Mouse (Mus musculus) CH12.LX (cell line): ENCODE measurements around the gene Ick. TPM values are rescaled to one million over a fixed set of nuclear protein-coding genes. Genes with fewer than 3 reads are reported as not detected.

Source experiments
- polyA plus RNA-seq: library from polyadenylated mRNA; unstranded; fragments of >175 nt; gene quantifications from 2 replicates; pipeline ENCODE4 v1.2.1, GENCODE M21; 2012; ENCODE audit warnings: low read depth; ENCODE audit not compliant: insufficient read length
- total RNA-seq, 2 experiments: library from RNA; depleted of rRNA; stranded (reverse); fragments of 300-350 nt in 1 of 2; fragments of >200 nt in 1 of 2; gene quantifications; 2 replicates each; pipeline ENCODE4 v1.2.3; 2012 to 2014

The Ick gene
- total and polyA plus RNA-seq, 3 experiments, result 4.5 to 7.1 (median 4.8) TPM

Other genes starting within 250 kb of the Ick start
- gene Elovl5, start 191.8 kb upstream of the Ick start, total RNA-seq (2012; rRNA removed), result 44.0 TPM in 2 replicates
- 122 and 123 TPM in 2 replicates for gene Elovl5, start 191.8 kb upstream of the Ick start, total RNA-seq (2014; rRNA removed)
- gene Elovl5, start 191.8 kb upstream of the Ick start, polyA plus RNA-seq, result 62.2 and 63.0 TPM in 2 replicates
- not detected in 2 replicates for gene Gcm1, start 57.3 kb upstream of the Ick start, total RNA-seq (2012; rRNA removed)
- gene Gcm1, start 57.3 kb upstream of the Ick start, total RNA-seq (2014; rRNA removed), result not detected in 2 replicates
- gene Gcm1, start 57.3 kb upstream of the Ick start, polyA plus RNA-seq, result not detected in 2 replicates
- gene Fbxo9, start 127 bp upstream of the Ick start, total RNA-seq (2012; rRNA removed), result 18.3 and 20.8 TPM in 2 replicates
- 24.2 and 25.5 TPM in 2 replicates for gene Fbxo9, start 127 bp upstream of the Ick start, total RNA-seq (2014; rRNA removed)
- 12.7 and 14.3 TPM in 2 replicates for gene Fbxo9, start 127 bp upstream of the Ick start, polyA plus RNA-seq
- gene Gsta4, start 73.6 kb downstream of the Ick start, total RNA-seq (2012; rRNA removed), result 0.50 and 0.85 TPM in 2 replicates
- not detected in 2 replicates for gene Gsta4, start 73.6 kb downstream of the Ick start, total RNA-seq (2014; rRNA removed)
- 0.47 and 1.2 TPM in 2 replicates for gene Gsta4, start 73.6 kb downstream of the Ick start, polyA plus RNA-seq
- not detected in 2 replicates for gene Gsta1, start 121.5 kb downstream of the Ick start, total RNA-seq (2012; rRNA removed)
- not detected in 2 replicates for gene Gsta1, start 121.5 kb downstream of the Ick start, total RNA-seq (2014; rRNA removed)
- gene Gsta1, start 121.5 kb downstream of the Ick start, polyA plus RNA-seq, result not detected in 2 replicates
- not detected in 2 replicates for gene Gm3776, start 147.9 kb downstream of the Ick start, total RNA-seq (2012; rRNA removed)
- gene Gm3776, start 147.9 kb downstream of the Ick start, total RNA-seq (2014; rRNA removed), result not detected in 2 replicates
- not detected in 2 replicates for gene Gm3776, start 147.9 kb downstream of the Ick start, polyA plus RNA-seq
- not detected in 2 replicates for gene Gm10639, start 180.7 kb downstream of the Ick start, total RNA-seq (2012; rRNA removed)
- not detected in 2 replicates for gene Gm10639, start 180.7 kb downstream of the Ick start, total RNA-seq (2014; rRNA removed)
- not detected in 2 replicates for gene Gm10639, start 180.7 kb downstream of the Ick start, polyA plus RNA-seq
- gene Omt2a, start 205.6 kb downstream of the Ick start, total RNA-seq (2012; rRNA removed), result not detected in 2 replicates
- gene Omt2a, start 205.6 kb downstream of the Ick start, total RNA-seq (2014; rRNA removed), result not detected in 2 replicates
- gene Omt2a, start 205.6 kb downstream of the Ick start, polyA plus RNA-seq, result not detected in 2 replicates
- not detected in 2 replicates for gene Omt2b, start 218.4 kb downstream of the Ick start, total RNA-seq (2012; rRNA removed)
- gene Omt2b, start 218.4 kb downstream of the Ick start, total RNA-seq (2014; rRNA removed), result not detected in 2 replicates
- gene Omt2b, start 218.4 kb downstream of the Ick start, polyA plus RNA-seq, result not detected in 2 replicates
- gene Gsta2, start 246.6 kb downstream of the Ick start, total RNA-seq (2012; rRNA removed), result not detected in 2 replicates
- not detected in 2 replicates for gene Gsta2, start 246.6 kb downstream of the Ick start, total RNA-seq (2014; rRNA removed)
- gene Gsta2, start 246.6 kb downstream of the Ick start, polyA plus RNA-seq, result not detected in 2 replicates